Mouse (Mus musculus) liver, embryonic 14.5 days (tissue): ENCODE results near the gene Mfsd6l.

Experiments
- CTCF ChIP-seq: IDR thresholded peaks from 2 replicates; pipeline ENCODE4 v1.5.1; 2016; ENCODE audit warnings: antibody characterized with exemption, low read depth, control low read depth
- EP300 ChIP-seq: IDR thresholded peaks from 2 replicates; pipeline ENCODE4 v1.6.1; 2016; ENCODE audit warnings: antibody characterized with exemption, low read depth

GRCm38 (mm10) chr11:68601486-68601991 is 45.6 kb downstream of the Mfsd6l start:
- TF ChIP-seq CTCF (no peak), EP300 (no peak)
